Mouse (Mus musculus): ENCODE results near the gene Cherp.

GRCm38 (mm10) chr8:72493381-72493780 lies 18.4 kb upstream of the Cherp start:
- TF ChIP-seq CTCF (IDR thresholded peaks at IDR 0.05; ENCODE audit: low read depth, low read length) (no peak), GATA1 (IDR thresholded peaks at IDR 0.05; ENCODE audit: borderline replicate concordance, low read length) (no peak), GATA2 (IDR thresholded peaks at IDR 0.05; ENCODE audit: borderline replicate concordance, low read depth, low read length) (no peak), TAL1 (conservative IDR thresholded peaks at IDR 0.05; ENCODE audit: low read depth, low read length) (no peak), POLR2AphosphoS5 (IDR thresholded peaks at IDR 0.05; ENCODE audit: insufficient replicate concordance, low read depth, low read length) (no peak)

All from G1E (cell line).